Mouse (Mus musculus) bone marrow macrophage, adult 2 months (primary cell): ENCODE measurements around the gene Lrrc4. TPM values are rescaled to one million over a fixed set of nuclear protein-coding genes. Genes with fewer than 3 reads are reported as not detected.

Source experiments
- H3K27ac ChIP-seq: 2 replicates; pipeline ENCODE4 v1.5.1; 2012; ENCODE audit warnings: low read depth, low read length; ENCODE audit not compliant: insufficient read depth
- H3K4me1 ChIP-seq: 2 replicates; pipeline ENCODE4 v1.6.1; 2012; ENCODE audit warnings: low read length; ENCODE audit not compliant: control insufficient read depth, insufficient read depth
- H3K4me3 ChIP-seq: 2 replicates; pipeline ENCODE4 v1.5.1; 2012; ENCODE audit warnings: mild to moderate bottlenecking, low read length, moderate library complexity; ENCODE audit not compliant: insufficient read depth
- CTCF ChIP-seq: IDR thresholded peaks from 2 replicates; pipeline ENCODE4 v1.5.1; 2012; ENCODE audit warnings: low read depth, mild to moderate bottlenecking, low read length, moderate library complexity
- POLR2A ChIP-seq: IDR thresholded peaks from 2 replicates; pipeline ENCODE4 v1.6.1; 2012; ENCODE audit warnings: mild to moderate bottlenecking, low read depth, low read length, borderline replicate concordance
- polyA plus RNA-seq: library from polyadenylated mRNA; stranded (reverse); fragments of >200 nt; gene quantifications from 2 replicates; pipeline ENCODE4 v1.2.4, GENCODE M21; 2012; ENCODE audit not compliant: missing spikeins, insufficient read depth, insufficient read length

The Lrrc4 gene
- polyA plus RNA-seq, 1 experiment = 0.15 TPM

DNA sequence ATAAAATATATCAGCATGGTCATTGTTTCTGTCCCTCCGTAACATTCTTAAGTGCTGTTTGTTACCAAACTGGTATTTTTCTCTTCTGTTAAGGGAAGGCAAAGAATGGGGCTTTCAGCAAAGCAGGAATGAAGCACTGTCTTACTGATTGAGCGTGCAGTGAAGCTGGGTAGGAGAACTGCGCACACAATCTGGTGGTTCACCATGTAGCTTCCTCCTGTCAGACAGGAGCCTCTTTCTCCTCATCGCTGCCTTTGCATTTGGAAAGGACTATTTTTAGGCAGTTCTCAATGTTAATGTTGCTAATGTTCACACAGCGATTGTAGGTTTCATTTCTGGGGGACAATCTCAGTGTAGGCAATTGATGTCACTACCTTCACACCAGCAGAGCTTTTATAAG, 162.3 kb downstream of the Lrrc4 start:
- TF ChIP-seq CTCF = no peak
- TF ChIP-seq POLR2A = no peak
- Histone ChIP-seq H3K4me1 (no peaks in the 10 kb centered on the region), H3K27ac (no peak overlapping the region), H3K4me3 (no peak overlapping the region)

DNA sequence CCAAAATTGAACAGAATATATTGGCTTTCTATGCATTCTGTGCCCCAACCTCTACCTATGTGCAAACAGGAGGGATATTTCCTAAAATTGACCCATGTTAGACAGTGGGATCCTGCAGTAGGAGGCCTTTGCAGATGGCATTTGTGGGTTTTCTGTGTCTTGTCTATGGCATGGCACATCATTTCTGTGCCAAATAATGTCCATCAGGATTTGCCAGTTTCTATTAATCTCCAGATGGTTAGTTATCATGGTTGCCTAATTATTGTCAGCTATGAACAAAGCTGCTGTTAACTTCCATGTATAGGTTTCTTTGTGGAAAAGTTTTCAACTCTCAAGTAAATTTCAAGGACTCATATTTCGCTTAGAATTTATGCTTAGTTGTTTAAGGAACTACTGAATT, 164.0 kb downstream of the Lrrc4 start:
- Histone ChIP-seq H3K27ac (no peak overlapping the region), H3K4me3 (no peak overlapping the region), H3K4me1 (no peaks in the 10 kb centered on the region)
- TF ChIP-seq POLR2A (no peak), CTCF (no peak)

GRCm38 (mm10) chr6:28664716-28665115, 166.8 kb downstream of the Lrrc4 start:
- no peak for TF ChIP-seq CTCF
- no peak for TF ChIP-seq POLR2A
- no peaks in the 10 kb centered on the region for H3K4me1 ChIP-seq

GRCm38 (mm10) chr6:28663670-28664069, 167.9 kb downstream of the Lrrc4 start:
- no peak overlapping the region for H3K27ac ChIP-seq
- no peak overlapping the region for H3K4me3 ChIP-seq
- H3K4me1 ChIP-seq = no peaks in the 10 kb centered on the region
- TF ChIP-seq CTCF = no peak
- no peak for TF ChIP-seq POLR2A

More at GRCm38 (mm10) chr6:28664716-28665115, 166.8 kb downstream of the Lrrc4 start:
- Histone ChIP-seq H3K4me3 (no peak overlapping the region), H3K27ac (no peak overlapping the region)

- Histone ChIP-seq H3K27ac (no peak overlapping the region), H3K4me3 (no peak overlapping the region), H3K4me1 (no peaks in the 10 kb centered on the region)
- TF ChIP-seq CTCF = no peak
- no peak for TF ChIP-seq POLR2A
Measured at GRCm38 (mm10) chr6:28663004-28663403, 168.5 kb downstream of the Lrrc4 start.

DNA sequence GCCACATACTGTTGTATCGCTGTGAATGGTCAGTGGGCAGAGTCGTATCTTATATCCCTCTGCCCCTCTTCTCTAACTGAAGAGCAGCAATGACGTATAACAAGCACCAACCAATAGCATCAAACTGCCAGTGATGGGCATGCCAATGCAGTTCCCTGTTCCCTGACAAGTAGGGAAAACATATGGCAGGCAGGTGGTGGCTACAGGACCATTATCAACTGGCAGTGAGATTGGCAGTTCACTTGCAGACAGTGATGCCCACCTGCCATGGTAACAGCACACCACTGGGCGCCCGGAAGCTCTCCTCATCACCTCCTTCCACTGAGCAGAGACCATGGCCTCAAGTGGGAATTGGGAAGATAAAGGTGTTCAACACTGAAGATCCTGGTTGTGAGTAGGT, 175.0 kb downstream of the Lrrc4 start:
- no peak overlapping the region for H3K4me3 ChIP-seq
- no peaks in the 10 kb centered on the region for H3K4me1 ChIP-seq
- no peak overlapping the region for H3K27ac ChIP-seq
- no peak for TF ChIP-seq CTCF
- TF ChIP-seq POLR2A = no peak

- no peaks in the 10 kb centered on the region for H3K4me1 ChIP-seq
- no peak overlapping the region for H3K4me3 ChIP-seq
- TF ChIP-seq POLR2A (no peak), CTCF (no peak)
- no peak overlapping the region for H3K27ac ChIP-seq
Measured at GRCm38 (mm10) chr6:28645231-28645630, 186.3 kb downstream of the Lrrc4 start.

DNA sequence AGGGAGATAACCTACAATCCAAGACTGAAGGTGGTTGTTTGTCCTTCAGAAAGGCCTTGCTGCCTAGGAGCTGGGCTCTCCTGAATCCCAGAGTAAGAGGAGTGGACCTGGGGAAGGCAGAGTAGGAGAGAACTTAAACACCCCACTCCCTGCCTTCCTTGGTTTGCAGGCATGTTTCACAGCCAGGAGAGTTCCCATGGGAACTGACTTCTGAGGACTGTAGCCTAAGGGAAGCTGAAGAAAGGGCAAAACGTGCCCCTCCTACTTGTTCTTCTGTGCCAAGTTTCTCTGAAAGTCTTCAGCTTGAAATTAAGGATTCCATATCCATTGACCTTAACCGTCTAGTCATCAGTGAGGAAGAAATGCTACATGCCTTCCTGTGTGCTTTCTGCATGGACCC, 188.6 kb downstream of the Lrrc4 start:
- Histone ChIP-seq H3K27ac (no peak overlapping the region), H3K4me1 (no peaks in the 10 kb centered on the region), H3K4me3 (no peak overlapping the region)
- no peak for TF ChIP-seq CTCF
- no peak for TF ChIP-seq POLR2A

GRCm38 (mm10) chr6:28640088-28640487, 191.5 kb downstream of the Lrrc4 start:
- peaks cover 9% of the 10 kb centered on the region for H3K4me1 ChIP-seq
- H3K27ac ChIP-seq = no peak overlapping the region
- TF ChIP-seq CTCF = no peak
- TF ChIP-seq POLR2A = no peak
- no peak overlapping the region for H3K4me3 ChIP-seq

- no peak overlapping the region for H3K27ac ChIP-seq
- no peak overlapping the region for H3K4me3 ChIP-seq
- TF ChIP-seq POLR2A = no peak
- no peak for TF ChIP-seq CTCF
- peaks cover 20% of the 10 kb centered on the region for H3K4me1 ChIP-seq
Measured at GRCm38 (mm10) chr6:28635531-28636348, 195.8 kb downstream of the Lrrc4 start.

DNA sequence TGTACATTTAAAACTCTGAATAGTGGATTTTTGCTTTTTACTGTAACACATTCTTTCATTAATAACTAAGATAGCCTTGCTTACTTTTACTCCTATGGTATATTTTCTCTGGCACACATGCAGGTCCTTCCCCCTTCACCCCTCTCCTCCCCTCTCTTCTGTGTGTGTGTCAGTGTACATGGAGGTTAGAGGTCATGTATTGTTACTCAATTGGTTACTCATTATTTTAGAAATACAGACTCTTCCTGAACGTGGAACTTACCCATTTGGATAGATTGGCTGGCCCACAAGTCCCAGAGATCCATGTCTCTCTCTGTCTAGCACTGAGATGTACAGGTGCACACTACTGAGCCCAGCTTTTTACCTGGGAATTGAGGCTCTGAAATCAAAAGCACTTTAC, 196.5 kb downstream of the Lrrc4 start:
- H3K4me3 ChIP-seq = no peak overlapping the region
- TF ChIP-seq CTCF (no peak), POLR2A (no peak)
- no peak overlapping the region for H3K27ac ChIP-seq
- peaks cover 20% of the 10 kb centered on the region for H3K4me1 ChIP-seq
